Mouse (Mus musculus) heart, embryonic 16.5 days (tissue): Measurements from ENCODE around the gene Abcf1. TPM values are rescaled to one million over a fixed set of nuclear protein-coding genes. Genes with fewer than 3 reads are reported as not detected.

Experiments
- ATAC-seq: fragments of 200-750 bp; cut with Nextera tagmentation; replicated peaks from 2 replicates; pipeline ENCODE4 v1.8.0; 2017; ENCODE audit warnings: moderate number of reproducible peaks; ENCODE audit not compliant: insufficient read depth, low FRiP score; ENCODE audit errors: extremely low read depth
- H3K27ac ChIP-seq: fragments of 300-500 bp; sonication (generic); 2 replicates; pipeline ENCODE4 v1.5.1; 2014; ENCODE audit warnings: mild to moderate bottlenecking, low read length, control low read depth, moderate library complexity
- H3K27me3 ChIP-seq: fragments of 300-500 bp; sonication (generic); 2 replicates; pipeline ENCODE4 v1.6.1; 2014; ENCODE audit warnings: low read length, mixed read lengths; ENCODE audit not compliant: control insufficient read depth, insufficient read depth
- H3K36me3 ChIP-seq: fragments of 300-500 bp; sonication (generic); 2 replicates; pipeline ENCODE4 v1.6.1; 2014; ENCODE audit not compliant: control insufficient read depth, insufficient read depth
- H3K4me1 ChIP-seq: fragments of 300-500 bp; sonication (generic); 2 replicates; pipeline ENCODE4 v1.6.1; 2014; ENCODE audit warnings: low read length, mixed read lengths; ENCODE audit not compliant: control insufficient read depth, insufficient read depth
- H3K4me2 ChIP-seq: fragments of 300-500 bp; sonication (generic); 2 replicates; pipeline ENCODE4 v1.6.1; 2014; ENCODE audit warnings: low read depth, mild to moderate bottlenecking, control low read depth, low read length
- H3K4me3 ChIP-seq: fragments of 300-500 bp; sonication (generic); 2 replicates; pipeline ENCODE4 v1.5.1; 2014; ENCODE audit warnings: mild to moderate bottlenecking, control low read depth, low read length
- H3K9ac ChIP-seq: fragments of 300-500 bp; sonication (generic); 2 replicates; pipeline ENCODE4 v1.6.1; 2014; ENCODE audit warnings: low read length, control low read depth
- H3K9me3 ChIP-seq: fragments of 300-500 bp; sonication (generic); replicated peaks from 2 replicates; pipeline ENCODE4 v1.6.1; 2016; ENCODE audit warnings: low read length; ENCODE audit not compliant: control insufficient read depth
- WGBS: fragments of 180-500 bp; shearing (Covaris S2); extraction: QIAGEN DNeasy Blood & Tissue Kit; methylation state at CpG from one replicate; pipeline ENCODE4 v1.1.7; 2014; 5-methylcytosine and 5-hydroxymethylcytosine counted together
- polyA plus RNA-seq: library from polyadenylated mRNA; unstranded; fragments of >200 nt; fragmentation: Nextera tagmentation; extraction: Ambion mirVana; gene quantifications from 2 replicates; pipeline ENCODE4 v1.2.1, GENCODE M21; 2015

Abcf1 gene
- polyA plus RNA-seq, 1 experiment from 2014 or later: 63.2 TPM

DNA sequence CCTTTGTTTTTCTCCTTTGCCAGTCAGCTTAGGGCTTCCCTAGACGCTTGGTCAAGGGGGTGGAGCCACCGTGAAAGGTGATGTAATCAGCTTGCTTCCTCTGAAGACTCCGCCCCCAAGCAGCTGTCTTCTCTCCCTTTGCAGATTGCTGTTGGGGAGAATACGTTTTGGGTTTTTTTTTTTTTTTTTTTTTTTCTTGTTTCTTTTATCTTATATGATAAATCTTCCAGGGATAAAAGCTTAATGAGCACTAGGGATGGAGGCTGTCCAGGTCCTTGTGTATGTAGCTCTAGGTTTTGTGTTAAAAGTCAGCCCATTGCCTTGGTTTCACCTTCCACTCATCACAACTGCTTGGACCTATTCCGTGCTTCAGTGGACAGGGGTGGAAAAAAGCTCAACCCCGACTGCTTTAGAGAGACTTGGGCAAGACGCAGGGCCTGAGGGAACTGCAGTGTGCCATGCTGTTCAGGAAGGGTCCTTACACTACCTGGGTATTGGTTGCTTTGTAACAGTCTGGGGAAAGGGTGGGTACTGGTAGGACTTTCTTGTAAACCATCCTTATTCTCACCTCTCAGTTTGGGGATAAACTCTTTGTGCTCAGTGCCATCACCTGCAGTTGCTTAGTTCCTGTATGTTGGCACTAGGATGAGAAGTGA is 50.4 kb downstream of the Abcf1 start:
- no peaks in the 10 kb centered on the region for H3K27me3 ChIP-seq
- 16% methylated on average over 7 of the region's 7 CpGs for WGBS
- H3K9me3 ChIP-seq: no peaks in the 10 kb centered on the region
- H3K4me2 ChIP-seq: peak overlapping the region; percentile 98
- H3K36me3 ChIP-seq: peaks cover 11% of the 10 kb centered on the region
- ATAC-seq: peak; percentile 16
- H3K9ac ChIP-seq: peak overlapping the region; percentile 96
- H3K4me1 ChIP-seq: peaks cover 22% of the 10 kb centered on the region
- H3K4me3 ChIP-seq: peak overlapping the region; percentile 72
- peak overlapping the region; percentile 99 for H3K27ac ChIP-seq

DNA sequence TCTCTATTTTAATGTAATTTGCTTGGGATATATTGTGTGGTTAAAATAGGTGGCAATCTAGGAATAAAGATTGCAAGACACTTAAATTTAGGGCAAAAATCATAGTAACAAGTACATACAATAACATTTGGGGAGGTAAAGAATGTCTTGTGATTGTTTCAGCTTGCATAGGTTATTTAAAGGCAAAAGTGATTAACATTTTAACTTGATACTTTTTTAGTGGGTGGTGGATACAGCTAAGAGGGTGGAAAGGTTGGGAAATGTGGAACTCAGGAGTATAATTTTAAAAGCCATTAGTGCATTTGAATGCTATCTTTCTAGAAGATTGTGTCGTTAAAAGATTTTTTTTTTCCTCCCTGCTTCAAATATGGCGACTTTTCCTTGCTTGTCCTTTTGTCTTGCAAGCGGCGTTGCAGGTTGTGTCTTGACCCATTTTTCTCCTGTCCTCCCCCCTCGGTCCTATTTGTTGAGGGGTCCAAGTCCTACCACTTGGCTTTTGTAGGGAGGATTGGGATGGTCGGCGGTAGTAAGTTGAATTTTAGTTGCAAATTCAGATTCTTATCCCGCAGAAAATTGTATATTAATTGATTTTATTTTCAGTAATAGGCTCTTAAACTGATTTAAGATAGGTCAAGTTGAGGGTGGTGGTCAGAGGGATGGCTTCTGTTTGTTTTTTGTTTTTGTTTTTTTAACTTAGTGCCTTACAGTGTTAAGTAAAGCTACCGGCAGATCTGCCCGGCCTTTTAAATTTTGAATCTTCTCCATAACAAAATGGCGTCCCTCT is 51.1 kb downstream of the Abcf1 start:
- Histone ChIP-seq H3K4me1 (peaks cover 22% of the 10 kb centered on the region), H3K27me3 (no peaks in the 10 kb centered on the region), H3K27ac (peak overlapping the region; percentile 99), H3K4me3 (peak overlapping the region; percentile 72), H3K4me2 (peak overlapping the region; percentile 98), H3K36me3 (peaks cover 8% of the 10 kb centered on the region; the same call in 1 of the 2 replicates), H3K9ac (peak overlapping the region; percentile 96), H3K9me3 (no peaks in the 10 kb centered on the region)
- no peak for ATAC-seq
- WGBS: under 1% methylated on average over 11 of the region's 11 CpGs

- peak overlapping the region; percentile 72 for H3K4me3 ChIP-seq
- H3K27me3 ChIP-seq: no peaks in the 10 kb centered on the region
- H3K36me3 ChIP-seq: peaks cover 10% of the 10 kb centered on the region; the same call in 1 of the 2 replicates
- H3K9me3 ChIP-seq: no peaks in the 10 kb centered on the region
- WGBS: 0% methylated on average over 13 of the region's 13 CpGs
- H3K9ac ChIP-seq: peak overlapping the region; percentile 96
- peak overlapping the region; percentile 99 for H3K27ac ChIP-seq
- peak overlapping the region; percentile 98 for H3K4me2 ChIP-seq
- no peak for ATAC-seq
- peaks cover 22% of the 10 kb centered on the region for H3K4me1 ChIP-seq
Observed at GRCm38 (mm10) chr17:35917463-35918251, 51.9 kb downstream of the Abcf1 start.

GRCm38 (mm10) chr17:35917143-35917462 is 52.5 kb downstream of the Abcf1 start:
- H3K9ac ChIP-seq: peak overlapping the region; percentile 96
- no peaks in the 10 kb centered on the region for H3K27me3 ChIP-seq
- no peak for ATAC-seq
- H3K4me1 ChIP-seq: peaks cover 22% of the 10 kb centered on the region
- H3K9me3 ChIP-seq: no peaks in the 10 kb centered on the region
- WGBS: under 1% methylated on average over 8 of the region's 8 CpGs
- peak overlapping the region; percentile 72 for H3K4me3 ChIP-seq
- H3K36me3 ChIP-seq: peaks cover 10% of the 10 kb centered on the region; the same call in 1 of the 2 replicates
- peak overlapping the region; percentile 99 for H3K27ac ChIP-seq
- H3K4me2 ChIP-seq: peak overlapping the region; percentile 98

DNA sequence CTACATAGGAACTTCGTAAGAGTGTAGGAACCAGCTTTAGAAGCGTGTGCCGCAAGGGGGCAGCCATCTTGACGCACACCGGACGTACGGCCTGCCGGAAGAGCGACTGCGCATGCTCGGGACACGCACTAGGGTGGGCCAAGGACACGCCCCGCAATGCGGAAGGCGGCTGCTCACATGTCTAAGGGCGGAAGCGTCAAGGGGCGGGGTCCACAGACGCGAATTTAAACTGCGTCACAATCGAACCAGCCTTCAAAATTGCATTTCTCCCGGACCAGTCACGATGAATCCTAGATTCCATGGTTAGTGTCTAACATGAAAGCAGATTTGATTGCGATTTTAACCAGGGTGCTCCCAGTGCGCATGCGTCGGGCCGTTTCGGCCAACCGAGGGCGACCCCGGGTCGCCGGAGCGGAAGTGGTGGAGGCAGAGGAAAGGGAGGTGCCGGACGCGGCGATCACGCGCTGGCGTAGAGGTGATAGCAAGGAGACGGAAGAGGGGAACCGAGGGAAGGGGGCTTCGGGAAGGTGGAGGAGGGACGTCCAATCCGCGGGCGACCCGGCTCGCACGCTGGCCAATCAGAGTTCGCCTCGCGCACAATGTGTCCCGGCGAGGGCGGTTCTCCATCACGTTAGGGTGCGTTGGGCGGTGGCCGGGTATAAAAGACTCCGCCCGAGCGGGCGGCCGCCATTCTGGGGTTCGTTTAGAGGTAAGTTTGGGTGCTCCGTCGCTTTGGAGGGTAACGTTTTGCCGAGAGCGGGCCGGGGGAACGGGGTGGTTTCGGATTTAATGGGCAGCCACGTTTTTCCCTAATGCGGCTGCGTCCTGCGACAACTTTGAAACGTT is 53.0 kb downstream of the Abcf1 start, which contains the start of the genes Mrps18b and Ppp1r10:
Gene Mrps18b (minus strand): TSS at position 93 of the 846 bp plus-strand sequence.
Gene Ppp1r10 (plus strand): TSS at position 138 of the 846 bp plus-strand sequence.
- Histone ChIP-seq H3K27ac (peak within 1 kb of the TSS; percentile 99), H3K4me1 (peaks cover 22% of the 10 kb centered on the region), H3K4me2 (peak within 1 kb of the TSS; percentile 98), H3K9me3 (no peaks in the 10 kb centered on the region), H3K36me3 (peaks cover 10% of the 10 kb centered on the region; the same call in 1 of the 2 replicates), H3K27me3 (no peaks in the 10 kb centered on the region), H3K4me3 (peak within 1 kb of the TSS; percentile 72), H3K9ac (peak within 1 kb of the TSS; percentile 96)
- WGBS: under 1% methylated on average over 83 of the region's 83 CpGs
- peak; percentile 95 for ATAC-seq

GRCm38 (mm10) chr17:35915538-35916296 is 53.8 kb downstream of the Abcf1 start:
- Histone ChIP-seq H3K9ac (peak overlapping the region; percentile 73), H3K36me3 (peaks cover 17% of the 10 kb centered on the region), H3K4me3 (peak overlapping the region; percentile 72), H3K4me2 (peak overlapping the region; percentile 74), H3K27ac (peak overlapping the region; percentile 93), H3K27me3 (no peaks in the 10 kb centered on the region), H3K9me3 (no peaks in the 10 kb centered on the region), H3K4me1 (peaks cover 22% of the 10 kb centered on the region)
- under 1% methylated on average over 28 of the region's 28 CpGs for WGBS
- no peak for ATAC-seq

GRCm38 (mm10) chr17:35914975-35915374 is 54.6 kb downstream of the Abcf1 start:
- H3K9ac ChIP-seq: no peak overlapping the region
- ATAC-seq: no peak

More at GRCm38 (mm10) chr17:35914975-35915374, 54.6 kb downstream of the Abcf1 start:
- WGBS: 76% methylated on average over 6 of the region's 6 CpGs
- H3K4me1 ChIP-seq: peaks cover 20% of the 10 kb centered on the region
- H3K9me3 ChIP-seq: no peaks in the 10 kb centered on the region
- H3K4me3 ChIP-seq: peak overlapping the region; percentile 72; the same call in 1 of the 2 replicates
- peaks cover 17% of the 10 kb centered on the region for H3K36me3 ChIP-seq
- H3K27ac ChIP-seq: no peak overlapping the region
- no peaks in the 10 kb centered on the region for H3K27me3 ChIP-seq
- peak overlapping the region; percentile 74 for H3K4me2 ChIP-seq
